Mouse (Mus musculus) kidney, adult 9 months (tissue): ENCODE data around the gene Cd40.

ENCODE experiments used
- DNase-seq: peaks from one replicate; pipeline ENCODE4 v3.0.0; 2022

The Cd40 gene

GRCm38 (mm10) chr2:165106585-165106984, 51.2 kb downstream of the Cd40 start:
- DNase-seq: no peak

GRCm38 (mm10) chr2:165112149-165112548, 56.7 kb downstream of the Cd40 start:
- DNase-seq: peak; percentile 74

- DNase-seq: peak; percentile 4
Measured at GRCm38 (mm10) chr2:165113733-165114132, 58.3 kb downstream of the Cd40 start.

GRCm38 (mm10) chr2:165120765-165121164, 65.3 kb downstream of the Cd40 start:
- no peak for DNase-seq

- peak; percentile 34 for DNase-seq
Measured at GRCm38 (mm10) chr2:165121206-165121840, 65.9 kb downstream of the Cd40 start.
